Mouse (Mus musculus) hindbrain, embryonic 11.5 days (tissue): ENCODE measurements around the gene Gm7903. TPM values are rescaled to one million over a fixed set of nuclear protein-coding genes. Genes with fewer than 3 reads are reported as not detected.
"Not testable (repeated sequence)": the region's sequence is repeated elsewhere in the genome, so short reads cannot be mapped to it uniquely, and the experiment has no call there.

Experiments
- ATAC-seq: fragments of 200-750 bp; cut with Nextera tagmentation; 2 replicates; pipeline ENCODE4 v1.8.0; 2017; ENCODE audit warnings: mild to moderate bottlenecking, moderate TSS enrichment, moderate library complexity; ENCODE audit not compliant: low FRiP score
- DNase-seq: peaks from one replicate; pipeline ENCODE4 v3.0.0-alpha.2; 2015; ENCODE audit warnings: low spot score
- H3K27ac ChIP-seq: fragments of 300-500 bp; sonication (generic); 2 replicates; pipeline ENCODE4 v1.5.1; 2014; ENCODE audit warnings: mild to moderate bottlenecking, low read depth, low read length
- H3K27me3 ChIP-seq: fragments of 300-500 bp; sonication (generic); 2 replicates; pipeline ENCODE4 v1.6.1; 2014; ENCODE audit warnings: mild to moderate bottlenecking, low read length, moderate library complexity, mixed read lengths; ENCODE audit not compliant: control insufficient read depth, insufficient read depth
- H3K36me3 ChIP-seq: fragments of 300-500 bp; sonication (generic); 2 replicates; pipeline ENCODE4 v1.6.1; 2014; ENCODE audit warnings: mild to moderate bottlenecking, low read length, moderate library complexity, mixed read lengths; ENCODE audit not compliant: control insufficient read depth, insufficient read depth
- H3K4me1 ChIP-seq: fragments of 300-500 bp; sonication (generic); replicated peaks from 2 replicates; pipeline ENCODE4 v1.6.1; 2014; ENCODE audit warnings: low read length, mixed read lengths; ENCODE audit not compliant: control insufficient read depth, insufficient read depth
- H3K4me2 ChIP-seq: fragments of 300-500 bp; sonication (generic); replicated peaks from 2 replicates; pipeline ENCODE4 v1.6.1; 2014; ENCODE audit warnings: mild to moderate bottlenecking, low read depth, low read length
- H3K4me3 ChIP-seq: fragments of 300-500 bp; sonication (generic); 2 replicates; pipeline ENCODE4 v1.5.1; 2014; ENCODE audit warnings: low read depth, low read length
- H3K9ac ChIP-seq: fragments of 300-500 bp; sonication (generic); 2 replicates; pipeline ENCODE4 v1.6.1; 2014; ENCODE audit warnings: low read depth, low read length
- H3K9me3 ChIP-seq: fragments of 300-500 bp; sonication (generic); 2 replicates; pipeline ENCODE4 v1.6.1; 2016; ENCODE audit warnings: low read length; ENCODE audit not compliant: control insufficient read depth
- WGBS: fragments of 180-500 bp; shearing (Covaris S2); extraction: QIAGEN DNeasy Blood & Tissue Kit; methylation state at CpG from one replicate; pipeline ENCODE4 v1.1.7; 2014; 5-methylcytosine and 5-hydroxymethylcytosine counted together
- polyA plus RNA-seq: library from polyadenylated mRNA; unstranded; fragments of >200 nt; fragmentation: Nextera tagmentation; extraction: Ambion mirVana; gene quantifications from 2 replicates; pipeline ENCODE4 v1.2.1, GENCODE M21; 2014

Gene Gm7903
- polyA plus RNA-seq: 0.05 TPM in 1 of 2 replicates, not detected in the other

DNA sequence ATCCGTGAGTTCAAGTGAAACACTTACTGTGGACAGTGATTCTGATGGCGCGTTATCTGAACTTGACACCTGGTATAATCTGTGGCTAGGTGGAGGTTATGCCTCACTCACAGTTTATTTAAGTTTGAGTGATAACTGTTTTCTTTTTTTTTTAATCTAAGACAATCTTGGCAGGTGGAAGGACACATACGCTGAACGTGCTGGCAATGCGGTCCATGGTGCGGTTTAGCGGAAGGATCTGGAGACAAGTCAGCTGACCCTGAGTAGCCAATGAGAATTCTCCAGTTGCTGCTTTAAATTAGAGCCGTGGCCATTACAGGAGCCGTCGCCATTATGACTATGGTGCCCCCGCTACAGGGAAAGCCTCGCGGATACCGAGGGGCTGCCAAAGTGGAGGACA lies at the start of gene Gm7903:
TSS of gene Gm7903 (plus strand) at position 301 of the 400 bp plus-strand sequence.
- H3K4me1 ChIP-seq, H3K4me2 ChIP-seq, H3K27ac ChIP-seq, H3K4me3 ChIP-seq, H3K9me3 ChIP-seq, ATAC-seq, H3K36me3 ChIP-seq, DNase-seq, H3K27me3 ChIP-seq, H3K9ac ChIP-seq: not testable (repeated sequence)
- no CpG with 5 or more reads among the region's 15 CpGs for WGBS

DNA sequence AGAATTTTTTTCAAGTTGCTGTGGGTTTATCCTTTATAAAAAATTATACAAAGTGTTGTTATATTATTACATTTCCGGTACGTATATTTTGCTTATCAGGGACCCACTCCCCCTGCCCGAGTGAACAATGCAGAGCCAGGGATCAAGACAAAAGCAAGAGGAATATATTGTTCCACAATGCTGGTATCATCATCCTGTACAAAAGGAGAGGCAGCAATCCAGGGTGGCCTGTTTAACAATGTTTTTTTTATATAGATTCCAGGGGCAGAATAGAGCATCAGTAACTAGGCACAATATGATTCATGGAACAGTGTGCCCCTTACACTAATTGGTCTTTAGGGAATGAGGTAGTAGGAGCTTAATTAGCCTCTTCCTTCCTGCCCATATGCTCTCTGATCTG lies 30.1 kb upstream of the Gm7903 start:
- not testable (repeated sequence) for H3K4me1 ChIP-seq, DNase-seq, H3K36me3 ChIP-seq, H3K4me2 ChIP-seq, H3K27me3 ChIP-seq, ATAC-seq, H3K9ac ChIP-seq, H3K27ac ChIP-seq, H3K4me3 ChIP-seq, H3K9me3 ChIP-seq
- WGBS: no CpG with 5 or more reads among the region's 3 CpGs

DNA sequence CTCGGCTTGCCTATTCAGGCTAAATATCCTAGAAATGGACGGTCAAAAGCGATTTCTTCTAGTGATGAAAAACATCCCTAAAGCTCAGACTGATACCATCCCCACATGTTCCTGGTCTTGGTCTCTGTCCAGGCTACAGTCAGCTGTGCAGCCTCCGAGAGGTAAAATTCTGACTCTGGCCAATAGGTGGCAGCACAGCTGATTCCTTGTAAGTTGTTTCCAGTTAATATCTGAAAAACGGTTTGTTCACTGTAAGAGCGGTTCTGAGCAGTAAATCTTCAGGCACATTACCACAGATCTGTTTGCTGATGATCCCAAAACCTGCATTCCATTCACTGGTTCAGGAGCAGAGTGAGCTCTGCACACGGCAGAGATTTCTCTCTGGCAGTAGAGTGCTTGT lies 12.4 kb upstream of the Gm7903 start:
- H3K4me2 ChIP-seq: not testable (repeated sequence)

GRCm38 (mm10) chrX:135421824-135422223 lies 11.8 kb upstream of the Gm7903 start:
- H3K27me3 ChIP-seq, DNase-seq, H3K4me3 ChIP-seq, H3K4me1 ChIP-seq, H3K27ac ChIP-seq, H3K9me3 ChIP-seq, H3K9ac ChIP-seq, ATAC-seq, H3K36me3 ChIP-seq, H3K4me2 ChIP-seq: not testable (repeated sequence)

More for the DNA sequence above, 12.4 kb upstream of the Gm7903 start:
- not testable (repeated sequence) for H3K36me3 ChIP-seq, H3K4me3 ChIP-seq, H3K27me3 ChIP-seq, ATAC-seq, DNase-seq, H3K27ac ChIP-seq, H3K9ac ChIP-seq, H3K9me3 ChIP-seq, H3K4me1 ChIP-seq
- WGBS: 50% methylated on average over 3 of the region's 7 CpGs

GRCm38 (mm10) chrX:135422473-135422872 lies 11.2 kb upstream of the Gm7903 start:
- H3K9me3 ChIP-seq, H3K27me3 ChIP-seq, H3K9ac ChIP-seq, H3K4me2 ChIP-seq, H3K4me3 ChIP-seq, DNase-seq, ATAC-seq, H3K36me3 ChIP-seq, H3K27ac ChIP-seq, H3K4me1 ChIP-seq: not testable (repeated sequence)
- no CpG with 5 or more reads among the region's 4 CpGs for whole genome bisulfite sequencing

DNA sequence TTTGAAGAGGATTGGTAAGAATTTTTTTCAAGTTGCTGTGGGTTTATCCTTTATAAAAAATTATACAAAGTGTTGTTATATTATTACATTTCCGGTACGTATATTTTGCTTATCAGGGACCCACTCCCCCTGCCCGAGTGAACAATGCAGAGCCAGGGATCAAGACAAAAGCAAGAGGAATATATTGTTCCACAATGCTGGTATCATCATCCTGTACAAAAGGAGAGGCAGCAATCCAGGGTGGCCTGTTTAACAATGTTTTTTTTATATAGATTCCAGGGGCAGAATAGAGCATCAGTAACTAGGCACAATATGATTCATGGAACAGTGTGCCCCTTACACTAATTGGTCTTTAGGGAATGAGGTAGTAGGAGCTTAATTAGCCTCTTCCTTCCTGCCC lies 30.5 kb downstream of the Gm7903 start:
- not testable (repeated sequence) for H3K27ac ChIP-seq, H3K4me2 ChIP-seq, H3K27me3 ChIP-seq, DNase-seq, H3K9ac ChIP-seq, H3K4me1 ChIP-seq, H3K9me3 ChIP-seq, ATAC-seq, H3K4me3 ChIP-seq, H3K36me3 ChIP-seq
- WGBS: no CpG with 5 or more reads among the region's 3 CpGs

- not testable (repeated sequence) for H3K27ac ChIP-seq, ATAC-seq, H3K4me2 ChIP-seq, H3K4me1 ChIP-seq, H3K9ac ChIP-seq, H3K4me3 ChIP-seq, H3K36me3 ChIP-seq, H3K27me3 ChIP-seq, H3K9me3 ChIP-seq, DNase-seq
- no CpG with 5 or more reads among the region's 6 CpGs for WGBS
These were observed 48.3 kb downstream of the Gm7903 start for GRCm38 (mm10) chrX:135481902-135482301.

GRCm38 (mm10) chrX:135483183-135483582 lies 49.5 kb downstream of the Gm7903 start:
- not testable (repeated sequence) for H3K4me2 ChIP-seq, H3K27ac ChIP-seq, H3K9me3 ChIP-seq, H3K27me3 ChIP-seq, H3K36me3 ChIP-seq, H3K4me3 ChIP-seq, DNase-seq, ATAC-seq, H3K9ac ChIP-seq, H3K4me1 ChIP-seq
- no CpG with 5 or more reads among the region's 3 CpGs for WGBS
